Mouse (Mus musculus): Measurements from ENCODE around the gene Sipa1l1. TPM values are rescaled to one million over a fixed set of nuclear protein-coding genes. Genes with fewer than 3 reads are reported as not detected.

Sipa1l1 gene
- polyA plus RNA-seq, 1 experiment from 2014 or later, result 28.6 TPM

- Histone ChIP-seq H3K27ac (replicated peaks) (no peak overlapping the region), H3K4me1 (no peaks in the 10 kb centered on the region), H3K4me3 (no peak overlapping the region), H3K36me3 (peaks cover 88% of the 10 kb centered on the region), H3K27me3 (ENCODE audit: low read depth, poor library complexity, severe bottlenecking) (no peaks in the 10 kb centered on the region), H3K9me3 (replicated peaks) (no peaks in the 10 kb centered on the region)
- 93% methylated on average over 15 of the region's 15 CpGs for WGBS
- DNase-seq (ENCODE audit: low spot score), result no peak
These were observed 255.7 kb downstream of the Sipa1l1 start for GRCm38 (mm10) chr12:82424783-82425182.

DNA sequence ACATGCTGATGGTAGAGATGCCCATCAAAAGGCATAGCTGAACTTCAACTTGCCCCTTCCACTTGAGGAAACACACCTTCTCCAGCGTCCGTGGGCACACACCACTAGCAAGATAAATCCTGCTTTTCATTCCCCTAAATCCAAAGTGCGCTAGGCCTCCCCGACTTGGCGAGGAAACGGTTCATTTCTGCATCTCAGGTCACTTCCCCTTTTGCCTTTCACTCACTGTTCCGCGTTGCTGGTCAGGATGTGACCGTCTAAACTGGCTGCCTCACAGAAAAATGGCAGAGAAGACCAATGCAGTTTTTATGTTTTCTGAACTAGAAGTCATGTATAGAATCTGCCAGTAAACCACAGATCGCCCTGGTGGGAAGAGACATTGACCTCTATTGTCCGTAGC lies 256.7 kb downstream of the Sipa1l1 start:
- H3K9me3 ChIP-seq (replicated peaks), result no peaks in the 10 kb centered on the region
- 89% methylated on average over 11 of the region's 11 CpGs for WGBS
- no peak overlapping the region for H3K27ac ChIP-seq (replicated peaks)
- DNase-seq (ENCODE audit: low spot score), result no peak
- peaks cover 86% of the 10 kb centered on the region for H3K36me3 ChIP-seq
- H3K27me3 ChIP-seq (ENCODE audit: low read depth, poor library complexity, severe bottlenecking), result no peaks in the 10 kb centered on the region
- no peaks in the 10 kb centered on the region for H3K4me1 ChIP-seq
- no peak overlapping the region for H3K4me3 ChIP-seq

- no peak overlapping the region for H3K27ac ChIP-seq (replicated peaks)
- DNase-seq (ENCODE audit: low spot score), result no peak
- H3K27me3 ChIP-seq (ENCODE audit: low read depth, poor library complexity, severe bottlenecking), result no peaks in the 10 kb centered on the region
- H3K9me3 ChIP-seq (replicated peaks), result no peaks in the 10 kb centered on the region
- no peak overlapping the region for H3K4me3 ChIP-seq
- H3K4me1 ChIP-seq, result peaks cover under 1% of the 10 kb centered on the region; the same call in 1 of the 2 replicates
- H3K36me3 ChIP-seq, result peaks cover 81% of the 10 kb centered on the region
- WGBS, result 88% methylated on average over 2 of the region's 2 CpGs
These were observed 258.3 kb downstream of the Sipa1l1 start for GRCm38 (mm10) chr12:82427416-82427815.

DNA sequence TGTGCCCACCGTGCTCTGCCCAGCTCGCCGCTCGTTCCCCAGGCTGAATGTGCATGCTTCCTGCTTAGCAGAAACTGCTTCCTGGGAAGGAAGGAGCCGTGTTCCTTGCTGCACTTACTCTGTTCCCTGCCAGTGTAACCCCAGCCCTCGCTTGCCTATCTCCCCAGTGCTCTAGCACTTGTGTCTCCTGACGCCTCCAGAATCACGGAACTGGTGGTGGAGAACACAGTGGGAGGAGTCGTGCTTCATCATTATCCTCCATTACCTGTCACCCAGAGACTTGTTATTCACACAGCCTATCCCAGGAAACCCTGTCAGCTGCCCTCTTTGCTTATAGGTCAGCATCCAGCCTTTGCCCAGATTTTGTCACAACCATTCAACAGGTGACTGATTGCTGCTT lies 259.3 kb downstream of the Sipa1l1 start:
- DNase-seq (ENCODE audit: low spot score), result no peak
- H3K4me3 ChIP-seq, result no peak overlapping the region

GRCm38 (mm10) chr12:82433311-82433710 lies 264.2 kb downstream of the Sipa1l1 start:
- DNase-seq (ENCODE audit: low spot score), result no peak
- peaks cover 85% of the 10 kb centered on the region for H3K36me3 ChIP-seq
- no peak overlapping the region for H3K4me3 ChIP-seq
- peaks cover 12% of the 10 kb centered on the region for H3K4me1 ChIP-seq
- H3K27me3 ChIP-seq (ENCODE audit: low read depth, poor library complexity, severe bottlenecking), result no peaks in the 10 kb centered on the region
- 46% methylated on average over 4 of the region's 4 CpGs for WGBS
- H3K9me3 ChIP-seq (replicated peaks), result no peaks in the 10 kb centered on the region
- H3K27ac ChIP-seq (replicated peaks), result no peak overlapping the region

More for the DNA sequence above, 259.3 kb downstream of the Sipa1l1 start:
- WGBS, result 92% methylated on average over 9 of the region's 9 CpGs
- Histone ChIP-seq H3K27me3 (ENCODE audit: low read depth, poor library complexity, severe bottlenecking) (no peaks in the 10 kb centered on the region), H3K9me3 (replicated peaks) (no peaks in the 10 kb centered on the region), H3K36me3 (peaks cover 81% of the 10 kb centered on the region), H3K27ac (replicated peaks) (no peak overlapping the region), H3K4me1 (peaks cover 11% of the 10 kb centered on the region)

GRCm38 (mm10) chr12:82434591-82434990 lies 265.5 kb downstream of the Sipa1l1 start:
- H3K4me1 ChIP-seq, result peaks cover 12% of the 10 kb centered on the region
- peaks cover 85% of the 10 kb centered on the region for H3K36me3 ChIP-seq
- WGBS, result 95% methylated on average over 9 of the region's 9 CpGs

GRCm38 (mm10) chr12:82441479-82441878 lies 272.4 kb downstream of the Sipa1l1 start:
- H3K36me3 ChIP-seq, result peaks cover 88% of the 10 kb centered on the region
- DNase-seq (ENCODE audit: low spot score), result no peak
- no peak overlapping the region for H3K27ac ChIP-seq (replicated peaks)
- no peaks in the 10 kb centered on the region for H3K4me1 ChIP-seq
- no peak overlapping the region for H3K4me3 ChIP-seq
- no peaks in the 10 kb centered on the region for H3K27me3 ChIP-seq (ENCODE audit: low read depth, poor library complexity, severe bottlenecking)
- 89% methylated on average over 3 of the region's 3 CpGs for WGBS
- no peaks in the 10 kb centered on the region for H3K9me3 ChIP-seq (replicated peaks)

More at GRCm38 (mm10) chr12:82434591-82434990, 265.5 kb downstream of the Sipa1l1 start:
- Histone ChIP-seq H3K27me3 (ENCODE audit: low read depth, poor library complexity, severe bottlenecking) (no peaks in the 10 kb centered on the region), H3K9me3 (replicated peaks) (no peaks in the 10 kb centered on the region), H3K27ac (replicated peaks) (no peak overlapping the region), H3K4me3 (no peak overlapping the region)
- no peak for DNase-seq (ENCODE audit: low spot score)

- Histone ChIP-seq H3K4me1 (no peaks in the 10 kb centered on the region), H3K4me3 (no peak overlapping the region), H3K9me3 (replicated peaks) (no peaks in the 10 kb centered on the region), H3K36me3 (peaks cover 78% of the 10 kb centered on the region), H3K27me3 (ENCODE audit: low read depth, poor library complexity, severe bottlenecking) (no peaks in the 10 kb centered on the region), H3K27ac (replicated peaks) (no peak overlapping the region)
- DNase-seq (ENCODE audit: low spot score), result no peak
- WGBS, result 93% methylated on average over 8 of the region's 8 CpGs
These were observed 277.5 kb downstream of the Sipa1l1 start for GRCm38 (mm10) chr12:82446609-82447024.

- DNase-seq (ENCODE audit: low spot score), result no peak
- Histone ChIP-seq H3K27ac (replicated peaks) (no peak overlapping the region), H3K36me3 (peaks cover 75% of the 10 kb centered on the region), H3K27me3 (ENCODE audit: low read depth, poor library complexity, severe bottlenecking) (no peaks in the 10 kb centered on the region), H3K4me3 (no peak overlapping the region), H3K9me3 (replicated peaks) (no peaks in the 10 kb centered on the region), H3K4me1 (no peaks in the 10 kb centered on the region)
- 87% methylated on average over 9 of the region's 9 CpGs for WGBS
These were observed 279.2 kb downstream of the Sipa1l1 start for GRCm38 (mm10) chr12:82448129-82448815.

DNA sequence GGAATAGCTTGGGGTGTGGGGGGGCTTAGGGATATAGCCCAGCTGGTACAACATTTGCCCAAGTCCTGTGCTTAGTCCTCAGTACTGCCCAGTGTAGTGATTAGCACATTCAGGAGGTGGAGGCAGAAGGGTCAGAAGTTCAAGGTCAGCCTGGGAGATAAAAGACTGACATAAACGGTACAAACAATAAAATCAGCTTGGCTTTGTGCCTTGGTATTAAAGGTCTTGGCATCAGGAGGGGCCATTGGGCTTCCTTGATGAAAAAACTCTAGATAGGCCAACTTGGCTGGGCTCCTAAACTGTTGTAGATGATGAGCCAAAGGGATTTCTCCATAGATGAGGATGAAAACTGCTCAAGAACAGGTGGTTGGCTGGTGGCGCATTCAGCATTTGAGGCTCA lies 283.3 kb downstream of the Sipa1l1 start:
- peaks cover 40% of the 10 kb centered on the region for H3K36me3 ChIP-seq
- no peaks in the 10 kb centered on the region for H3K9me3 ChIP-seq (replicated peaks)
- no peak overlapping the region for H3K27ac ChIP-seq (replicated peaks)
- WGBS, result 92% methylated on average over 2 of the region's 2 CpGs
- no peaks in the 10 kb centered on the region for H3K4me1 ChIP-seq
- H3K27me3 ChIP-seq (ENCODE audit: low read depth, poor library complexity, severe bottlenecking), result no peaks in the 10 kb centered on the region
- no peak overlapping the region for H3K4me3 ChIP-seq
- DNase-seq (ENCODE audit: low spot score), result no peak

DNA sequence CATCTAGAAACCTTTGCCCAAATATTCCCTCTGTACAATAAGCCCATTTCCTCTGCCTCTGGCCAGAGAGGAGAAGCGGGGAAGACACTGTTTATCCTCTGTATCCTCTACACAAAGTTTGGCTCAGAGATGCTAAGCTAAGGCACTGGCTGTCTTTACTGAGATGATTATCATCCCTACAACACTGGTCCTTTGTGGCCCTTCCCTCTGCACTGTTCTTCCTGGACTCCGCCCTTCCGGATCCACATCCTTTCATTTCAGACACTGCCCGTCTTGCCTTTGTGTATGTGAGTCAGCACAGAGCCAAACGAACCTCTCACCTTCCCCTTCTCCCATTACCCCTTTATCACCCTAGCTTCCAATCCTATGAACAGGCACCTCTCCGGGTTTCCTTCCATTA lies 285.3 kb downstream of the Sipa1l1 start:
- no peak overlapping the region for H3K27ac ChIP-seq (replicated peaks)
- H3K27me3 ChIP-seq (ENCODE audit: low read depth, poor library complexity, severe bottlenecking), result no peaks in the 10 kb centered on the region
- peaks cover 20% of the 10 kb centered on the region for H3K36me3 ChIP-seq
- no peaks in the 10 kb centered on the region for H3K4me1 ChIP-seq
- DNase-seq (ENCODE audit: low spot score), result no peak
- 90% methylated on average over 6 of the region's 6 CpGs for WGBS
- H3K9me3 ChIP-seq (replicated peaks), result no peaks in the 10 kb centered on the region
- no peak overlapping the region for H3K4me3 ChIP-seq

DNA sequence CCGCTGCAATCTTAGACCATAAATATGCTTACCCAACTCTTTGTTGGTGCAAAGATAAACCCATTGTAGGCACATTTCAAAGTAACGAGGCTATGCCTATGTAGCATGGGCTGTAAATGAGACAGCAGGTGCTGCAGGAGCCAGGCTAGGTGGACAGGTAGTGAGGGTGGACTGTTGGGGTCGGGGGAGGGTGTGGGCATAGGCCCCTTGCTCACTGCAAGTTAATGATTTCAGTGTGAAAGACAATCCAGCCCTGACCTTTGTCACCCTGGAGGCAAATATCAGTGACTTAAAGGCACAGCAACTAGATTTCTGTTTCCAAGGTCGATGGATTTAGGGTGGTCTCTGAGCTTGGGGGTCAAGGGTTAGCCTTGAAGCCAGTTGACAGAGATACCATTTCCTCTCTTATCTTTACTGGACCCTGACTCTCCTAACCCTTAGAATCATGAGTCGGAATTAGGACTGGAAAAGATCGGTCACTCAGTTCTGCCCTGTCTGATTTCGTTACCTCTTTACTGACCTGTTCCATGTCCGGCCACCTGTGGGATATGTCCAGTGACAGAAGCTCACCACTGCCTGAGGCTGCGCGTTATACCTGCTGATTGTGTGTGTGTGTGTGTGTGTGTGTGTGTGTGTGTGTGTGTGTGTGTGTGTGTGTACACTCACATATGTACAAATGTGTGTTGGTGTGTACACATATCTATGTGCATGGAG lies 286.7 kb downstream of the Sipa1l1 start:
- 90% methylated on average over 10 of the region's 10 CpGs for WGBS
- Histone ChIP-seq H3K4me3 (no peak overlapping the region), H3K27me3 (ENCODE audit: low read depth, poor library complexity, severe bottlenecking) (no peaks in the 10 kb centered on the region), H3K27ac (replicated peaks) (no peak overlapping the region), H3K36me3 (0 out of 2 replicates have a peak, but pooled peaks cover 10% of the 10 kb centered on the region), H3K9me3 (replicated peaks) (no peaks in the 10 kb centered on the region), H3K4me1 (no peaks in the 10 kb centered on the region)
- no peak for DNase-seq (ENCODE audit: low spot score)

- Histone ChIP-seq H3K27me3 (ENCODE audit: low read depth, poor library complexity, severe bottlenecking) (no peaks in the 10 kb centered on the region), H3K27ac (replicated peaks) (no peak overlapping the region), H3K4me3 (no peak overlapping the region), H3K4me1 (no peaks in the 10 kb centered on the region), H3K36me3 (0 out of 2 replicates have a peak, but pooled peaks cover 10% of the 10 kb centered on the region), H3K9me3 (replicated peaks) (no peaks in the 10 kb centered on the region)
- 77% methylated on average over 1 of the region's 1 CpGs for WGBS
- no peak for DNase-seq (ENCODE audit: low spot score)
These were observed 287.3 kb downstream of the Sipa1l1 start for GRCm38 (mm10) chr12:82456414-82456805.

Measured in midbrain, embryonic 10.5 days (tissue).